Mouse (Mus musculus) c-Kit-positive CD71-negative TER-119-negative erythroid progenitor cells, embryonic 14.5 days (primary cell): ENCODE results near the gene Mamstr.

Experiments
- DNase-seq: peaks from one replicate; pipeline ENCODE4 v3.0.0-alpha.2; 2013; ENCODE audit warnings: low read depth

The Mamstr gene

DNA sequence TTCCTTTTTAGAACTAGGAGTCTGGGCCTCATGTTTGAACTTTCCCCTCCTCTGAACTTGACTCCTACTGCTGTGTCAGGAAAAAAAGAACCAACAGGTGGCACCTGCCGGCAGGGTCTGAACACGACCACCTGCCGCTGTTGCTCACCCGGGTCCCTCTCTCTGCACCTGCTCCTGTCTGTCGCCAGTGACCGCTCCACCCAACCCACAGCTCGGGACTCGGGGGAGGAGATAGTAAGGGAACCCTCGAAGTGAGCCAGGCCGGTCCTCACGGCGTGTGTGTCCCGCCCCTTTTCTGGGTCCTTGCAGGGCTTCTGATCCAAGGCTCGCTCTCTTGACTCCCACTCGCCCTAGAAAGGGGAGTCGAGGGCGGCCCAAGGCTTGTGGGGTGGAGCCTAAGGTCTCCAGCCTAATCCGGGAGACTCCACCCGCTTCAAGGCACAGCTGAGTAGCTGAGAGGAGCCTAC, at the start of gene Mamstr:
Gene Mamstr, plus strand, starts transcription at position 417 of the 467 bp plus-strand sequence.
- DNase-seq = no peak

DNA sequence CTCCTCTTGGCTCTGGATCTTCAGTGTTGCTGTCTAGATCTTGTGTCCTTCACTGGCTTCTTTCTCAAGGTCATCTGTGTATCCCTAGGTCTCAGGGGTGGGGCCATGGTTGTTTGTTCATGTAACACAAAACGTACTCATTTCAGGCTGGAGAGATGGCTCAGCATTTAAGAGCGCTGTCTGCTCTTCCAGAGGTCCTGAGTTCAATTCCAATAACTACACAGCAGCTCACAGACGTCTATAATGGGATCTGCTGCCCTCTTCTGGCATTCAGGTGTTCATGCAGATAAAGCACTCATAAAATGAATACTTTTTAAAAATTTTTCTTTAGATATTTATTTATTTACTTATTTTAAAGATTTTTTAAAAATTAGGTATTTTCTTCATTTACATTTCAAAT, 48.9 kb upstream of the Mamstr start:
- DNase-seq = no peak

DNA sequence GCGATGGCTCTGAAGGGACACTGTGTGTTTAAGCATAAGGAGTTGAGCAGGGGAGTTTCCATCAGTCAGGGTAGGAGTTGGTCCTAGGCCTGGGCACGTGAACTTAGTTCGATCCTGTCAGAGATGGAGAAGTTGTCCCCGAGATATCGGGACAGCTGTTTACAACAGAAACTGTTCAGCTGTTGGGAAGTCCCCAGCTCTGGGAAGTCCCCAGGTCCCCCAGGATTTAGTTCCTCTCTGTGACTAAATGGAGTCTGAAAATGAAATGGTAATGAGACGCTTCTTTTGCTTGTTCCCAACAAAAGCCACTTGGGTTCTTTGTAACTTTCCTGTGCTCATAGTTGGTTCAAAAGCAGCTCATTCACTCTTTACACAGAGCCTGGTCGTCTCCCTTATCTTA, 47.9 kb upstream of the Mamstr start:
- no peak for DNase-seq

DNA sequence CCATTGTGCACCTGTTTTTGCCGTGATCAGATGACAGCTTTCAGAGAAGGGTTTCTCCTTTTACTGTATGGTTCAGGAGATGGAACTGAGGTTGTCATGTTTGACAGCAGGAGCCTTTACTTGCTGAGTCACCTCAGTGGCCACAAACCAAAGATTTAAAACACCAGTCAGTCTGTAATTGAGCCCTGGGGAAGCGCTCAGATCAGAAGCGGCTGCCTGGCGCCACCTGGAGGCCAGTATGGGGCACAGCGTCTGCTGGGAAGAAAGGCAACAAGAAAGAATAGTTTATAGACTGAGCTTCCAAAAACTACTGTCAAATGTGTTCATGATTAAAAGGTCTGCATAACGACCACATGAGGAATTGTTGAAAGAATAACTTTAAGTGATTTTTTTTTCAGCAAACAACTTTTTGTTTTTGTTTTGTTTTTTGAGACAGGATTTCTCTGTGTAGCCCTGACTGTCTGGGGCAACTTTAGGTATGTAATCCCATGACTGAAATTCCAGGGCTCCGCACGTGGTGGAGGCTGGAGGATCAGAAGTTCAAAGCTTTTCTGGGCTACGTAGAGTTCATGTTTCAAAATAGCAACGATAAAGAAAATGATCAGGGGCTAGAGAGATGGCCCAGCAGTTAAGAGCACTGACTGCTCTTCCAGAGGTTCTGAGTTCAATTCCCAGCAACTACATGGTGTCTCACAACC, 46.5 kb upstream of the Mamstr start:
- DNase-seq = peak; percentile 81

DNA sequence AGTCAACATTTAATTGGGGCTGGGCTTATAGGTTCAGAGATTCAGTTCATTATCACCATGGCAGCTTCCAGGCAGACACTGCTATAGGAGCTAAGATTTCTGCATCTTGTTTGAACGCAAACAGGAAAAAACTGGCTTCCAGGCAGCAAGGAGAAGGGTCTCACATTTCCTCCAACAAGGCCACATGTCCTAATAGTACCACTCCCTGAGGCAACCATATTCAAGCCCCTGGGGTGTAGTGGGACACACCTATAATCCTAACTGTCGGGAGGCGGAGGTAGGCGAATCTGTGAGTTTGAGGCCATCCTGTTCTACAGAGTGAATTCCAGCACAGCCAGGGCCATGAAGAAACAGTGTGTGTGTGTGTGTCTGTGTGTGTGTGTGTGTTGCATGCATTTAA, 44.6 kb upstream of the Mamstr start:
- no peak for DNase-seq

DNA sequence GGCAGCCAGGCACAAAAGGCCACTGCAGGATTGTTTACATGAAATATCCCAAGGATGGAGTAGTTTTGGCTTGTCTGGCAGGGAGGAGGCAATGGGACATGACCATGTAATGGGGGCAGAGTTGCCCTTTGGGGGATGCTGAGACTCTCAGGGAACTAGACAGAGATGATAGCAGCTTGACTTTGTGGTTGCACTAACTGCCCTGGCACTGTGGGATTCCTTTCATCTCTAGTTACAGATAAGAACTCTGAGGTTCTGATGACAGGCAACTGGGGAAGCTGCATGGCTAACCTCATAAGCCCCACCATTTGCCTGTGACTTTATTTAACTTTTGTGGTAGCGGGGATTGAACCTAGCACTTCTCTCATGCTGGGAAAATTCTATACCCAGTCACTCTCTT, 43.7 kb upstream of the Mamstr start:
- DNase-seq = no peak

DNA sequence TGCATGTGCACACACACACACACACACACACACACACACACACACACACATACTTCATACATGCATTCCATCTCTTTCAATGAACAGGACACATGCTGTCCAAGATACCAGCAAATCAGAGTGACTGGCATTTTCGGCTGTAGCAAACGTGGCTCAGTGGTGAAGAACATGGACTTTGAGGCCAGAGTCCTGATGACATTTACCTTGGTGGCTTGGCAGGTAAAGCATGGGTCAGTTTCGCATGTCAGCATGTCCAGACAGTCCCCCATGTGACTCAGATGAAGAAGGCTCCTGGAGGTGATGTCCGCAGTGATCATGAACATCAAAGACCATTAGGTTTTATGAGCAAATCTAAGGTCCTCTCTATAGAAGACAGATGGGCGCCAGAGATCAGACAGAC, 42.8 kb upstream of the Mamstr start:
- no peak for DNase-seq

DNA sequence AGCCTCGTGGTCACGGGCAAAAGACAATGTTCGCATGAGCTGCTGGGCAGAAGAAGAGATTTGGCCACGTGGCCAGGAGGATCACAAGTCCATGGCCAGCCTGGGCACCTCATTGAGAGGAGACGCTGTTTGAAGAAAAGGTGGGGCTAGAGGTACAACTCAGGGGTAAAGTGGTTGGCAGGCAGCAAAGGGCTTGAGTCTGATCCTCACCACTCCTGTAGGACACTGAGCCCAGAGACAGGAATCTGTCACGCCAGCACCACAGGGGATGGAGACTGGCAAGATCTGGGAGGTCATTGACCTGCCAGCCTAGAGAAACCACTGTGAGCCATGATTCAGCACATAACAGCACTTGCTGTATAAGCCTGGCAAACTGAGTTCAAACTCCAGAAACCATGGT, 42.2 kb upstream of the Mamstr start:
- no peak for DNase-seq

DNA sequence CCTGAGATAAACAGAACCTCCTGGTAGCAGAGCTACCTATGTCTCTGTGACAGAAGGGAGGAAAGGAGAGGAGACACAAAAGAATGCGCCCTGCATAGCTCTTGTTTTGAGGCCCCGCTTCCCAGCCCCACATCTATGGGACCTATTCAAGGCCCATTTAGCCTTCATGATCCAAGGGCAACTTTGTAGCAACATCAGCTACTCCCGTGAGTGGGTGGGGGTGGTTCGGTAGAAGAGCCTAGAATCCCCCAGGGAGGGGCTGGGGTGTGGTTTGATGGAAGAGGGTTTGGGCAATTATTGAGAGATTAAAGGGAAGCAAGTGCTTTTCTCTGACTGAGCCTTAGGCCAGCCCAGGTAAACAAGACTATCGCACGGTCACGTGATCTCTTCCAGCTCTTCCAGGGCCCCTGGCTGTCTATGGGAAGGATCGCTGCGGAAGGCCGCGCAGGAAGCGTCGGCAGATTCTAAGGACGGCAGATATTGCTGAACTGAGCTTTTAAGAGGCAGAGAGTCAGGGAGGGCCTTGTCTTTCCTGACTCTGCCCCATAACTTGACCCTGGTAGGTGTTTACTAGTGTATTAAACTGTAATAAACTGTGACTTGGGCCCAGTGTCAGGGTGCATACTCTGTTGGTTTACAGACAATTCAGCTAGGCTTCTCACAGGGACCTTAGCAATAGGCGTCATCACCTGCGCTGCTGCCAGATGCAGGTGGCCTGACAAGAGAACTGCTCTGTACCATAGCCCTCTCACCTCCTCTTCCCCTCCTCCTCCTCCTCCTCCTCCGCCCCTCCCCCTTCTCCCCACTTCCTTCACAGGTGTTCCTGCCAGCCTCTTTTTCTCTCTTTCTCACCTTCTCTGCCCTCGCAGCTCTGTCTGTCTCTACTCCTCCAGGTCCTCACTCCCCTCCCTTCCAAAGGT, 40.6 kb upstream of the Mamstr start:
- DNase-seq = no peak

DNA sequence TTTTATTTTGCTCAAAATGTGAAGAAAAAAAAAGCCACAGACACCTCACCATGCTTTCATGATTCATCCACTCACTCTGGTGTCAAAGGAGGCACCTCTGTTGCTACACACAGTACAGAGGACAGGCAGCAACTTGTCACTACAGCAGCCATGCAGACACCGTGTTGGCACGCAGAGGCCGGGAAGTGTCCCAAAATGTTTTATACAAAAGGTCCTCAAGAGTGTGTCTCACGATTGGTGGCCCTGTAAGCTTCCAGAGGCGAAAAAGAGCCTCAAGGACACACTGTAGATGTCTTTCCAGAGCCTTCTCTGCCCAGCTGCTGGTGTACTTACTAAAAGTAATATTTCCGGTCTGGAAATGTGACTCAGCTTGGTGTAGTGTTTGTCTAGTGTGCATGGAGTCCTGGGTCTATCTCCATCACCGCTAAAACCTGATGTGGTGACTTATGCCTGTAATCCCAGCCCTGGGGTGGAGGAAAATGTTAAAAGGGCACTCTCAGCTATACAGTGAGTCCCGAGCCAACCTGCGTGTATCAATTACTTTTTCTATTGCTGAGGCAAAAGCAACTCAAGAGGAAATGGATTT, 34.0 kb upstream of the Mamstr start:
- DNase-seq = no peak

DNA sequence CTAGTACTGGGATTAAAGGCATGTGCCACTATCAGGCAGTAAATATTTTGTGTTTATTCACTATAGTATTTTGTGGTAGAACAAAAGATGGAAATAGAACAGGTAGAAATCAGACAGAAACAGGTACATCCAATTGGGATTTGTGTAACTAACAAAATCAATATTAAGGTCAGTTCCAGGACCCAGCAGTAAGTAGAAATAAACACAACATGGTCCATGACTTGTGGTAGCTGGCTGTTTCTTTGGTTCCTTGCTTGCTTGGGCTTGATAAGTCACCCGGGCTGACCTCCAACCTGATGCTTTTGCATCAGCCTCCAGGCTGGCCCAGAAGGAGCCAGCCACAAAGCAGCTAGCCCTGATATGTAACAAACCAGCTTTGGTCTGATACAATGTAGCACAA, 30.3 kb upstream of the Mamstr start:
- DNase-seq = no peak

DNA sequence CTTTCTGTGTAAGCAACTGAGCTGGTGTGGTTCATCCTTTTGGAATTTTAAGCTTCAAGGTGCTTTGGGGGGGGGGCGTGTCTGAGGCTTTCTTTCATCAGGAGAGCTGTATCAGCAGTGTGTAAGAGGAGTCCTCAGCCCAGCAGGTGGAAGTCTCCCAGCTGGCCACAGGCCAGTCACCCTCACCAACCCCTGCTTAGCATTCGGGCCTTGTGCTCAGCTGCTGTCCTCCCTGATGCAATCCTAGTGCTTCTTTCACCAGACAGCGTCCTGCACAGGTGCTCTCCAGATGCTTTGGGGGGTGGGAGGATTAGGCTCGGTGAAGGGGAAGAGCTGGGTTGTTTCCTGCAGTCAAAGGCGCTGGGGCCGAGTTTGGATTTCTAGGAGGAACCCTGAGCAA, 23.5 kb upstream of the Mamstr start:
- no peak for DNase-seq

DNA sequence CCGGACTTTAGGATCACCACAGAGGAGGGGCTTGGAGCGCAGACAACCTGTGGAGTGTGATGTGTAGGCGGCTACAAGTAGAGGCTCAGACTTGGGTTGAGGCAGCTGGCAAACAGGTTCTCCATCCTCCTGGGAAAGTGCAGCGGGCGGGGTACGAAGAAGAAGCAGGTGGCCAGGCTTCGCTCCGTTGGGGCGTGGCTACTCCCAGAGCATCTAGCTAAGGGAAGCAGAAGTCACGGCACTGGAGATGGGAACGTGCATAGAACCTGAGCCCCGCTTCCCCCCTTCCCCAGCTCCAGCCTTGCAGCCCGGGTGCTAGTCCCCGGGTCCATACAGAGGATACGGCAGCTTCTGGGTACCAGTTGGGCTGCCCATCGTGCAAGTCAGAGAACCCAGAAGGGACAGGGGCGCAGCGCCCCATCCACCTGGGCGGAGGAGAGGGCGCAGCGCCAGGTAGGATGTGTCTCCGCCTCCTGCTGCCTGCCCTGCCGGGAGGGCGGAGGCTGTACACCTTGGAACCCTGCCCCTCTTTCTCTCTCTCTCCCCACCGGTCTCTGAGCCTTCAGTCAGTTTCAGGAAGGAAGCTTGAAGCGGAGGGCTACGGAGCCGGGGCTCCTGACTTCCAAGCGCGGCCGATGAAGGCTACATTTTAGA, 22.6 kb upstream of the Mamstr start, which contains the start of gene Fut1:
Gene Fut1, plus strand, starts transcription at position 248 of the 654 bp plus-strand sequence.
- DNase-seq = no peak

DNA sequence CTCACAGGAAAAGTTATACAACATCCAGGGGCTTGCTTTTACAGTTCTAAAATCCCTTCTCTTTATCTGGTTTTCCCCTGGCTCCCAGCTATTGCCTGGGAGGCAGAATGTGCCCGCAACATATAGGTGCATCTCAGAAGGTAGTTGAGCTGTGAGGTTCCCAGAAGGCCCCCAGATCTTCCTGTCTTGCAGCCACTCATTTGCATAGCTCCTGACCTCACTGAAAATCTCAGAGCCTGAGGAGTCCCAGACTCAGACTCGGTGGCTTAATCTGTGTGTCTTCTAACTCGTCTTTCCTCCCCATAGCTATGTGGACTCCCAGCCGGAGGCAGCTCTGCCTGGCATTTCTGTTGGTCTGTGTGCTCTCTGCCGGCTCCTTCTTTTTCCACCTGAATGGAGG, 21.5 kb upstream of the Mamstr start:
- no peak for DNase-seq

DNA sequence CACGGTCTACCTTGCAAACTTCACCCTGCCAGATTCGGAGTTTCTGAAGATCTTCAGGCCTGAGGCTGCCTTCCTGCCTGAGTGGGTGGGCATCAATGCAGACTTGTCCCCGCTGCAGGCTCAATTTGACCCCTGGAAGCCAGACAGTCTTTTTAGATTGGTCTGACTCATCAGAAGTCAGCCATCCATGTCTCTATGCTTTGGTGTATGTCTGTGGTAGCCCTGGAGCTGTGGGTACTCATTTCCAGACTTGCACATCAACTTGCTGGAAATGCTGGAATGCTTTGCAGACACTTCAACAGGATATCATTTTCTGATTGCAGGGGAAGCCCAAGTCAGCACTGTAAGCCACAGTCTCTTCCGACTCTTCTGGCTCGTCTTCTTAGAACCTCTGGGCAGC, 20.2 kb upstream of the Mamstr start:
- DNase-seq = no peak

DNA sequence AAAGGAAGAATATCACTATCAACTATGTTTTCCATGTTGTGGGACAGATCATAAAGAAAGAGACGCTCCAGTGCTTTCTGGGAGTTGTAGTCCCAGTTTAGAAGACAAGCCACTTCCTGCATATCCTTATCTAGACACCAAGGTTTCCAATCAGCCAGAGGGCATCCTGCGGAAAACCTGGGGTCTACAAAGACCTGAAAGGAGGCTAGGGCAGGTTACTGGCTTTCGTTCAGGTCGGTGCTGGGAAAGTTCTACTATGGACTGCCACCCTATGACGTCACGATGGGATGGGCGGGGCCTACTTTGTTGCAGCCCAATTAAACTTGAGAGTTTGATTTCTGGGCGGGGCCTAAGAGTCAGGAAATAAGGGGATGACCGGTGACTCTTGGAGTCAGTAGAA, 18.3 kb upstream of the Mamstr start, which contains the start of gene Izumo1:
Gene Izumo1, plus strand, starts transcription at position 369 of the 400 bp plus-strand sequence.
- DNase-seq = peak; percentile 40

DNA sequence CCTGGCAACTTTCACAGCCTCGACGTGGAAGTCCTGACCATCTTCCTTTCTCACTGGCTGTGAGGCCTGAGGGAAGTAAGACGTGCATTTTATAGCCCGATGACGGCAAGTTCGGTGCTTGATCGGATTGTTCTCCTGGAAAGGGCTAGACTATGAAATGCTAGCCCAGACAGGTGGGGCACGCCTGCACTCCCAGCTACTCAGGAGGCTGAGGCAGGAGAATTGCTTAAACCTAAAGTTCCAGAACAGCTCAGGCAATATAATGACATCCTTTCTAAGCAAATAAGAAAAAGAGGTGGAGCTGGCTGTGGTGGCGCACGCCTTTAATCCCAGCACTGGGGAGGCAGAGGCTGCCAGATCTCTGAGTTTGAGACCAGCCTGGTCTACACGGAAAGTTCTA, 16.3 kb upstream of the Mamstr start:
- DNase-seq = no peak

DNA sequence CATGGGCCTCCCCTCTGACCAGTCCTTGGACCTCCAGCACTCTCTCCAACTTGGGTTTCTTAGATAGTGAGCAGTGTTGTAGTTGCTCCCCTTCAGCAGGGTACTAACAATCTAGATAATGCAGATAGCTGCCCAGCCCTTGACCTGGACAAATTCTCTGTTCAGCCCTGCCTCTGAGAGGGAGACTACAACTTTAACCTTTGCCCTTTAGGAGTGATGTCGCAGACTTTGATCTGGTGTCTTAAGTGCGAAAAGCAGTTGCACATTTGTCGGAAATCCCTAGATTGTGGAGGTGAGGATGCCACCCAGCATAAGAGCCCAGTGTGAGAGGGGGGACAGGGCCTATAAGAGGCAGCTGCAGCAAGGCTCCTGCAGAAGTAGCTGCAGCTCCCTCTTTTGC, 15.1 kb upstream of the Mamstr start:
- no peak for DNase-seq

DNA sequence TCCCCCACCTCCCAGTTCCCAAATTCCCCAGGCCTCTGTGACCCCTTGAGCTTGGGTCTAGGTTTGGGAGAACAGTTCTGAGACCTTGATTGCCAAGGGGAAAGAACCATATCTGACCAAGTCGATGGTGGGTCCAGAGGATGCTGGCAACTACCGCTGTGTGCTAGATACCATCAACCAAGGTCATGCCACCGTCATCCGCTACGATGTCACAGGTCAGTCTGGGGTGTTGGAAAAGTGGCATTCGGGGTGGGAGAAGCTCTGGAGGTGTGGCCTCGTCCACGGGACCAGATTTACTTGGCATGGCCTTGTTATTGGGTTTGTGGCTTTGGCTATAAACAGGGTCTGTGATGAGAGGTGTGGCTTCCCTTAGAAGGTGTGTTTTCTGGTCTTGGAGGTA, 14.3 kb upstream of the Mamstr start:
- DNase-seq = no peak

DNA sequence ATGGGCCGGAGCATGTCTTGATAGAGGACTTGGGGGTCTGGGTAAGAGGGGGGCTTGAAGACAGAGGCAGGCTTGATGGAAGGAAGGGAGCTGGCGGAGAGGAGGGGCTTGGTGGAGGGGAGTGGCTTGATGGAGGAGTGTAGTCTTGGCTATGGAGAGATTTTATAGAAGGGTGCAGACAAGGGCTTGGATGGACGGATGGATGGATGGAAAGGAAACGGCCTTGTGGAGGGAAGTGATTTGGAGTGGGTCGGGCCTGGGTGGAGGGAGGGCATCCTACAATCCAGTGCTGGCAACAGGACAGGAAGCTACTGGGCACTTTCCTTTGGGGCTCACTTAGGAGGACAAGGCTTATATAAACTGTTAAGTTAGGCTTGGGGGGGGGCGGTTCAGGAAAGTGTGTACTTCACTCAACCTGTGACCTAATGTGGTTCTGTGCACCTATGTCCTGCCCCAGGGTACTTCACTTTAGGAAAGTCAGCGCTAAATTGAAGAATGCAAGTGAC, 13.2 kb upstream of the Mamstr start:
- DNase-seq = no peak

DNA sequence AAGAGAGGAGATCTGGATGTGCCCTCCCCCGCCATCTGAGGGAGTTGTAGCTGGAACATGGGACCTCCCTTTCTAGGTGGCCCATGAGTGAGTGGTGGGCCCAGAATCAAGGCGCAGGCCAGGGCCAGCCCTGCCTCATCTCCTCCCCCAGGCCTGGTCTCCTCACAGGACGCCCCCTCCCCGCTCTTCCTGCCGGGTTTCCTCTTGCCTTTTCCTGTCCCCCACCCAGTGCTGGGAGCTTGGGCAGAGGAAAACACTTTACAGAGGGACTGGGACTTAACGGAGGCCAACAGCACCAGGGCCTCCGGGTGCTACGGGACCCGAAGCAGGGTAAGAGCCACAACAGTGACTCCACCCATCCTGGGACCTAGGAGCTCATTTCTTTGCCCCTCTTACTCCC, 12.5 kb upstream of the Mamstr start, which contains the start of gene Rasip1:
Gene Rasip1, plus strand, starts transcription at position 228 of the 400 bp plus-strand sequence.
- DNase-seq = no peak
